Mouse (Mus musculus) hindbrain, embryonic 12.5 days (tissue): Measurements from ENCODE around the gene Gm10273. TPM values are rescaled to one million over a fixed set of nuclear protein-coding genes. Genes with fewer than 3 reads are reported as not detected.

Experiments used
- ATAC-seq: fragments of 200-750 bp; cut with Nextera tagmentation; 2 replicates; pipeline ENCODE4 v1.8.0; 2017; ENCODE audit warnings: moderate TSS enrichment; ENCODE audit not compliant: low FRiP score
- H3K27ac ChIP-seq: fragments of 300-500 bp; sonication (generic); 2 replicates; pipeline ENCODE4 v1.5.1; 2016; ENCODE audit warnings: mild to moderate bottlenecking
- H3K27me3 ChIP-seq: fragments of 300-500 bp; sonication (generic); 2 replicates; pipeline ENCODE4 v1.6.1; 2016; ENCODE audit warnings: mild to moderate bottlenecking
- H3K36me3 ChIP-seq: fragments of 300-500 bp; sonication (generic); 2 replicates; pipeline ENCODE4 v1.6.1; 2016; ENCODE audit warnings: mild to moderate bottlenecking
- H3K4me1 ChIP-seq: fragments of 300-500 bp; sonication (generic); 2 replicates; pipeline ENCODE4 v1.6.1; 2016
- H3K4me2 ChIP-seq: fragments of 300-500 bp; sonication (generic); replicated peaks from 2 replicates; pipeline ENCODE4 v1.6.1; 2016; ENCODE audit warnings: mild to moderate bottlenecking
- H3K4me3 ChIP-seq: fragments of 300-500 bp; sonication (generic); 2 replicates; pipeline ENCODE4 v1.5.1; 2016; ENCODE audit warnings: mild to moderate bottlenecking
- H3K9ac ChIP-seq: fragments of 300-500 bp; sonication (generic); 2 replicates; pipeline ENCODE4 v1.6.1; 2016; ENCODE audit warnings: mild to moderate bottlenecking, moderate library complexity
- H3K9me3 ChIP-seq: fragments of 300-500 bp; sonication (generic); replicated peaks from 2 replicates; pipeline ENCODE4 v1.6.1; 2016; ENCODE audit warnings: mild to moderate bottlenecking
- WGBS: fragments of 180-500 bp; shearing (Covaris S2); methylation state at CpG from one replicate; pipeline ENCODE4 v1.1.7; 2016; 5-methylcytosine and 5-hydroxymethylcytosine counted together
- polyA plus RNA-seq: library from polyadenylated mRNA; unstranded; fragments of >200 nt; fragmentation: Nextera tagmentation; extraction: Ambion mirVana; gene quantifications from 2 replicates; pipeline ENCODE4 v1.2.1, GENCODE M21; 2016

Gene Gm10273
- polyA plus RNA-seq, 1 experiment from 2014 or later = not detected

- Histone ChIP-seq H3K27ac (no peak within 1 kb of the TSS), H3K4me2 (no peak within 1 kb of the TSS), H3K4me3 (no peak within 1 kb of the TSS), H3K9me3 (no peaks in the 10 kb centered on the region), H3K9ac (no peak within 1 kb of the TSS), H3K27me3 (no peaks in the 10 kb centered on the region), H3K36me3 (no peaks in the 10 kb centered on the region), H3K4me1 (peaks cover 14% of the 10 kb centered on the region)
- WGBS = 81% methylated on average over 11 of the region's 11 CpGs
- no peak for ATAC-seq
Measured at GRCm38 (mm10) chr10:59441735-59442134, 46.3 kb downstream of the Gm10273 start, which contains the start of gene Oit3. Gene Oit3, minus strand, starts transcription at chr10:59441778.

GRCm38 (mm10) chr10:59443212-59443611, 47.8 kb downstream of the Gm10273 start:
- Histone ChIP-seq H3K36me3 (no peaks in the 10 kb centered on the region), H3K27me3 (no peaks in the 10 kb centered on the region), H3K9me3 (no peaks in the 10 kb centered on the region), H3K4me1 (peaks cover 12% of the 10 kb centered on the region), H3K4me3 (no peak overlapping the region), H3K27ac (no peak overlapping the region), H3K9ac (no peak overlapping the region), H3K4me2 (no peak overlapping the region)
- ATAC-seq = no peak
- WGBS = 17% methylated on average over 7 of the region's 7 CpGs

GRCm38 (mm10) chr10:59444106-59444505, 48.7 kb downstream of the Gm10273 start:
- Histone ChIP-seq H3K9me3 (no peaks in the 10 kb centered on the region), H3K4me3 (no peak overlapping the region), H3K4me2 (no peak overlapping the region), H3K36me3 (no peaks in the 10 kb centered on the region), H3K27me3 (no peaks in the 10 kb centered on the region), H3K27ac (no peak overlapping the region), H3K9ac (no peak overlapping the region), H3K4me1 (peaks cover 12% of the 10 kb centered on the region)
- ATAC-seq = no peak
- 56% methylated on average over 3 of the region's 3 CpGs for WGBS

GRCm38 (mm10) chr10:59444635-59445034, 49.2 kb downstream of the Gm10273 start:
- Histone ChIP-seq H3K27ac (no peak overlapping the region), H3K36me3 (no peaks in the 10 kb centered on the region), H3K4me3 (no peak overlapping the region), H3K4me2 (no peak overlapping the region), H3K4me1 (peaks cover 12% of the 10 kb centered on the region), H3K9ac (no peak overlapping the region), H3K27me3 (no peaks in the 10 kb centered on the region), H3K9me3 (no peaks in the 10 kb centered on the region)
- peak; percentile 64 for ATAC-seq
- 32% methylated on average over 8 of the region's 8 CpGs for WGBS

Other genes with a start within 250 kb of the Gm10273 start
- 24.4 and 29.0 TPM in 2 replicates for gene Sept10, start 173.8 kb upstream of the Gm10273 start, polyA plus RNA-seq
- gene Sowahc, start 173.7 kb upstream of the Gm10273 start, polyA plus RNA-seq = 19.6 and 20.8 TPM in 2 replicates
- 50.4 and 54.5 TPM in 2 replicates for gene P4ha1, start 72.3 kb upstream of the Gm10273 start, polyA plus RNA-seq
- gene Pla2g12b, start 8.0 kb downstream of the Gm10273 start, polyA plus RNA-seq = not detected in 2 replicates
- 0.59 and 0.68 TPM in 2 replicates for gene Oit3, start 46.1 kb downstream of the Gm10273 start, polyA plus RNA-seq
- gene Gm10322, start 220.4 kb downstream of the Gm10273 start, polyA plus RNA-seq = not detected in 2 replicates
- 23.2 and 29.2 TPM in 2 replicates for gene Mcu, start 221.1 kb downstream of the Gm10273 start, polyA plus RNA-seq